Mouse (Mus musculus) induced T-regulatory cell, adult 2 months (primary cell): ENCODE measurements around the gene Nlrp4c.
A peak's percentile ranks its signal among the peaks of the same experiment; 100 is the strongest.
"Not testable (repeated sequence)": the region's sequence is repeated elsewhere in the genome, so short reads cannot be mapped to it uniquely, and the experiment has no call there.

ENCODE experiments used
- DNase-seq: peaks from one replicate; pipeline ENCODE4 v3.0.0-alpha.2; 2012; ENCODE audit warnings: low read depth

The Nlrp4c gene

DNA sequence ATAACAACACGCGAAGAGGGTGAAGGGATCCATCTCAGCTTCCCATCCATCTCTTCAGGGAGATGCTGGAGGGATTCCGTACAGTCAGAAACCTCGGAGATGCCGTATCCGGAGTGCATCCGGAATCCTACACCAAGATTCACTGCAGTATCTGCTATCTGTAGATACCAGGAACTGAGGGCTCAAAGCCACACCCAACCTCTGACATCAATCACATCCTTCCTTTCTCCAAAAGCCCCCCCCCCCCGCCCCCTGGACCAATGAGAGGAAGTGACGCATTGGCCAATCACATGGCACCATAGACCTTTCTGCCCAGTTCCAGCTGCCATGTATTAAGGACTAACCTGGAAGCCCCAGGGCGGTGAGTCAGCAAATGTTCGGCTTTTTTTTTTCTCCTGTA lies at the start of gene Nlrp4c:
Gene Nlrp4c, plus strand, starts transcription at position 301 of the 400 bp plus-strand sequence.
- no peak for DNase-seq

DNA sequence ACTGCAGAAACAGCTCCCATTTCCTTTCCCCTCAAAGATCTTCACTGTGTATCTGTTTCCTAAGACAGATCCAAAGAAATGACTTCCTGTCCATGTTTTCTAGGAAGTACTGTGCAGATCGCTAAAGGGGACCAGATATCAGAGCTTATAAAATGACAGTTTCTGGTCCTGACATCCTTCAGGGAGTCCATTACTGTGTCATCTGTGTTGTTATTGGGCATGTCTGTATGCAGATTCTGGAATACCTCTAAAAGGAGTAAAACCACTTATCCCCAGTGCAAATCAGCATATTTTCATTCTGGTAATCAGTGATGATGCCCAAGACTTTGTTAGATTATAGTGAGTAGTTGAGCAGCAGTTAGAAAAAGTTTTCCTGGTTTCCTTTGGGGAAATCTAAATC lies 34.1 kb upstream of the Nlrp4c start, which contains the start of gene Vmn1r65:
Gene Vmn1r65, minus strand, starts transcription at position 101 of the 400 bp plus-strand sequence.
- DNase-seq: no peak

DNA sequence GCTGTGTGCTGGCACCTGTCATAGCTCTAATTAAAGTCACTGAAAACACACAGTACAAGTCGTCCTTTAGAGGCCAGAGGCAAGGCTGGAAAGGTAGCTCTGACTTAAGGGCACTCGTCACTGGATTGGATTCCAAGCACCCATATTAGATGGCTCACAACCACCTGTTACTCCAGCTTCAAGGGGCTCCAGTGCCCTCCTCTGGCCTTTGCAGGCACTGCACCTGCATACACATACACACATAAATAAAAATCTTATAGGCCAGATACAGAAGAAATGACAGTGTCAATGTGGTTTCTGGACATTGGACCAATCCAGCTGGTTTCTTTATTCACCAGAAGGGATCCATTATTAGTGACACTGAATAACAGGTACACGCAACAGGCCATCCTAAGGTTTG lies 74.5 kb downstream of the Nlrp4c start:
- peak; percentile 11 for DNase-seq

DNA sequence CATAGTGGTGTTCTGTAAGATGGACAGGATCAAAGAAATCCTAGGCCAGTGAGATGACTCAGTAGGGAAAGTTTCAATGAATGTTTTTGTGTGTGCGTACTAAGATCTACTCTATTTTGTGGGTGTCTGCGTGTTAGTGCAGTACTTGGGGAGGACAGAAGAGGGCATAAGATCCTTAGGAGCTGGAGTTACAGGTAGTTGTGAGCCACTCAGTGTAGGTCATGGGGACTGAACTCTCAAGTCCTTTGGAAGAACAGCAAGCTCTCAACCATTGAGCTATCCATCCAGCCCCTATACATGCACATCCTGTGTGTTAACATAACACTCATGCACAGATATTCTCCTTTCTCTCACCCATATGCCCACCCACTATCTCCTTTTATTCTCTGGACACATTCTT lies 75.1 kb downstream of the Nlrp4c start:
- peak; percentile 17 for DNase-seq

DNA sequence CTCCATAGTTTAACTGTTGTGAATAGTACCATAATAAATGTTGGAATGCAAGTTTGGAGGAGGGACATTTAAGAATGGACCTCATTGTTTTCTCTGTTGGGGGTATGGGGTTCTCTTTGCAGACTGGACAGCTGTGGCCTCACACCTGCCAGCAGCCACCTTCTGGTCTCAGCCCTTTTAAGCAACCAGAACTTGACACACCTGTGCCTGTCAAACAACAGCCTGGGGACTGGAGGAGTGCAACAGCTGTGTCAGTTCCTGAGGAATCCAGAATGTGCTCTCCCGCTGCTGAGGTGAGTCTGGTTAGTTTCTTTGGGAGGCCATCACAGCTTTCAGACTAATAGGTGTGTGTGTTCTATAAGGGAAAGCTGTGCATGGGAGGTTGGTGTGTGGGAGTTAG lies 76.2 kb downstream of the Nlrp4c start:
- DNase-seq: not testable (repeated sequence)

DNA sequence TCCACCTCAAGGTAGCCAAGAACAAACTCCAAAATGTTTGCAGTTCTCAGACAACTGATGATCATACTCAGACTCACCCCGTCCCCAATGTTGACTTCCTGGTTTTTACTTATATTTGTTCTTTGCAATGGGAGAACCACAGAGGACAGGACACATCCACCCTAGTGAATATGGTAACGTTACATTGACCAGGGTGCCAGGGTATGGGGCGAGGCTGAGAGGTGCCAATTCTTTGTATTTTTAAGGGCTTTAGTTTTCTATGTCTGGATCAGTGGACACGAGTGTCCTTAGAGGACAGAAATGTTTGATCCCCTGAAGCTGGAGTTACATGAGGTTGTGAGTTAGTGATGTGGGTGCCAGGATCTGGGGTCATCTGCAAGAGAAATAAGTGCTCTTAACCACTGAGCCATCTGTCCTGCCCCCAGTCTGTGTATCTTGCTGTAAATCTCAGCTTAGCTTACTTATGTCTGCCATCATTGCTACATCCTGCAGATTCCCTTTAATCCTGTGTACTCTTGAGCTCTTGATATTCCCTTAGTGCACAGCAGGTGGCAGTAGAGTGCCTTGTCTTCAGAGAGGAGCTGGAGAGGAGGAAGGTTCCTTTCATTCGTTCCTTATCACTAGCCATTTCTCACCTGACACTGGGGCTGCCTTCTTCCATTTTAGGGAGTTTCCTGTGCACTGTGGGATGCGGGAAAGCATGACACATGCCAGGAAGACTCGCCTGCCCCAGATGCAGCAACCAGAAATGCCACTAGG lies 81.9 kb downstream of the Nlrp4c start:
- DNase-seq: peak; percentile 91

DNA sequence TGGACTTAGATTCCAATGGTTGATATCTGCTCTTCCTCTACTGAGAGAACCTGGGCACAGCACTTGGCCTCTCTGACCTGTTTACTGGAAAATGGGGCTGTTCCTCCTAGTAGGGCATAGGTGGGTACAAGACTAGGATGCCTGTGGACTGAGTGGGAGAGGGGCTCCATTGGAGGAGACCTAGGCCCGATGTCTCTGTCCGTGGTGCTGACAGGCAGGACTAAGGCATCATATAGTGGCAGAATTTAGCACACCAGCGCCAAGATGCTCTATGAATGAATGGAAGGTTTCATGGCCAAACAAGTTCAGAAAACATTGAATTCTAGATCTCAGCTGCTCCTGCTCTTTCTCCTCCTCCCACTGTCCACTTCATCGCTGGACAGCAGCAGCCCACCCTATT lies 85.4 kb downstream of the Nlrp4c start:
- DNase-seq: no peak

DNA sequence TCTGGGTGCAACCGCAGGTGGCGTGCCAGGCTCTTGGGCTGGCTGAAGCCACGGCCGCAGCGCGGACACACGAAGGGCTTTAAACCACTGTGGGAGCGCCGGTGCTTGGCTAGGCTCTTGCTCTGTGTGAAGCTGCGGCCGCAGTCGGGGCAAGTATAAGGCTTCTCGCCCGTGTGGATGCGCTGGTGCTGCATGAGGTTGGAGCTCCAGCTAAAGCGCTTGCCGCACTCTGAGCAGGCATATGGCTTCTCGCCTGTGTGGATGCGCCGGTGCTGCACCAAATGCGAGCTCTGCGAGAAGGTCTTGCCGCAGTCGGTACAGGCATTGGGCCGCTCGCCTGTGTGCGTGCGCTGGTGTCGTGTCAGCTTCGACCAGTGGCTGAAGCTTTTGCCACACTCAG lies 87.7 kb downstream of the Nlrp4c start:
- DNase-seq: no peak

DNA sequence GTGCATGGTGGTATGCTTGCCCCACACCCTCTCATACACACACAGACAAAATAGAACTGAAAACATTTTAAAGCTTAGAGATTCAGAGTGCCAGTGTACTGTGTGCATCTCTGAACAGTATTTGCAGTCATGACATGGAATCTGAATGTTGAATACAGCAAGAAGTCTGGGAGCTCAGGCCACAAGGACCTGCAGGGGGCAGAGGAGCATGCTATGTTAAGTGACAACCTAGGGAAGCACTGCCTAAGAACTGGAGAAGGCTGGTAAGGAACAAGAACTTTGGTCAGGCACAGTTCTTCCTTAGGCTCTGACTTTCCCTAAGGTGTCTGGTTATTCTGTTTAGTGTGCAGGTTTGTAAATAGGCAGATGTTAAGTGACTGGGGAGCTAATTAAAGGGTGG lies 91.5 kb downstream of the Nlrp4c start:
- no peak for DNase-seq

DNA sequence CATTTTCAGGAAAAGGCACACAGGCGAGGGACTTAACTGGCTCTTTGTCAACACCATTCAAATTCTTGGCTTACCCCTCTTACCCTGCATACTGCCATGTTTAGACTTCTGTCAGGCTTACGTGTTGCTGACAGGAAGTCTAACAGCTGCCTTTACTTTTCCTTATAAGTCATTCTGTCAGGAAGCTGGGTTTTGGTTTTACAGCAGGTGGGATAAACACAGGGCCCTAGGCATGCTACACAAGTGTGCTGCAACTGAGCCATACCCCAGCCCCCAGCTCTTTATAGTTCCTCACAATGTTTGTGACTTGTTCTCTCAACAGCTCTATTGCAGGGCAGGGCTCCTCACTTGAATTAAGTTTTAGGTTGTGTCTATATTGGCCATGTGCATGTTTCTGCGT lies 94.3 kb downstream of the Nlrp4c start:
- DNase-seq: no peak

DNA sequence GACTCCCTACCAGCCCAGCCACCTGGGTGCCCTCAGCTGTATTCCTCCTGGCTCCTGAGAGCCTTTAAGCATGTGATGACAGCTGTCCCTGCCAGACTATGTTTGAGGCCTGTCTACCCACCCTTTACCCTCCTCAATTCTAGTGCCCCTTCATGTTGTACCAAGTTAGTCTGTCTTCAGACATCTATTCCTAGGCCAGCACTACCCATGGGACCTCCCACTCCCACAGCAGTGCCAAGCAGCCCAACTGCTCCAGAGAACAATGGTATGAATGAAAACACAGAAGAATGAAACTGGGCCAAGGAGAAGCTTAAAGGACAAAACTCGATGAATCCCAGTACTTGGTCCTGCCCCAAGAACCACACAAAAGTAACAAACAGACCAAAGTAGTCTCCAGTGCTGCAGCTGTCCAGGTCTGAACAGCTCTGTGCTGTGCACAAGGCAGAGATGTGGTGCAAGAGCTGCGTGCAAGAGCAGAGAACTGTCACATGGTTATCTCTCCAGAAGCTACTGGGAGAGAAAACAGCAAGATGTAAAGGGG lies 99.1 kb downstream of the Nlrp4c start:
- DNase-seq: no peak

DNA sequence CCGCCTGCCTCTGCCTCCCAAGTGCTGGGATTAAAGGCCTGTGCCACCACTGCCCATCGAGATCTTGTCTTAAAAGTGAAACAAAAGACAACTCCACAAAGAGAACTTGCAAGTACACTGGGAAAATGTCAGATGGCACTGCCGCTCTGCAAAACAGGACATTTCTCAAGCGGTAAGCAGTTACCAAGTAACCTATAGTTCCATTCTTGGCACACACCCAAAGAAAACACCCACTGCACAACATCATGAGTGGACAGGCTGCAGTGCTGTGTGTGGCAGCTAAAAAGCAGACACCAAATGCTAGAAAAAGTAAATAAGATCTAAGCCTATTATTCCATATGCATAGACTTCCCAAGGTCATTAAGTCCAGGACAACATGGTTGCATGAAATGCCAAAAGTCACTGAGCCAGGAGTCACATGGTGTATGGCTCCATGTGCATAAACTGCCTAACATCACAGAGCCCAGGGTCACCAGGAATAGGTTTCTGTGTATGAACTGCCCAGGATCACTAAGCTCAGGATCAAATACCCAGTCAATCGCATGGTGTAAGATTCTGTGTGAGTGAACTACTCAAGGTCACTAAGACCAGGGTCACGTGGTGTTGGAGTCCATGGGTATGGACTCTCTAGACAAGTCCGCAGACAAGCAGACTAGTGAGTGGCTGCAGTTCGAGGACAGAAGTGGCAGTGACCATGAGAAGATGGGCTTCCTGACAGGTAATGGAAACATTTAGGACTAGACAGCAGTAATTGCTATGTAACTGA lies 100.6 kb downstream of the Nlrp4c start:
- no peak for DNase-seq

DNA sequence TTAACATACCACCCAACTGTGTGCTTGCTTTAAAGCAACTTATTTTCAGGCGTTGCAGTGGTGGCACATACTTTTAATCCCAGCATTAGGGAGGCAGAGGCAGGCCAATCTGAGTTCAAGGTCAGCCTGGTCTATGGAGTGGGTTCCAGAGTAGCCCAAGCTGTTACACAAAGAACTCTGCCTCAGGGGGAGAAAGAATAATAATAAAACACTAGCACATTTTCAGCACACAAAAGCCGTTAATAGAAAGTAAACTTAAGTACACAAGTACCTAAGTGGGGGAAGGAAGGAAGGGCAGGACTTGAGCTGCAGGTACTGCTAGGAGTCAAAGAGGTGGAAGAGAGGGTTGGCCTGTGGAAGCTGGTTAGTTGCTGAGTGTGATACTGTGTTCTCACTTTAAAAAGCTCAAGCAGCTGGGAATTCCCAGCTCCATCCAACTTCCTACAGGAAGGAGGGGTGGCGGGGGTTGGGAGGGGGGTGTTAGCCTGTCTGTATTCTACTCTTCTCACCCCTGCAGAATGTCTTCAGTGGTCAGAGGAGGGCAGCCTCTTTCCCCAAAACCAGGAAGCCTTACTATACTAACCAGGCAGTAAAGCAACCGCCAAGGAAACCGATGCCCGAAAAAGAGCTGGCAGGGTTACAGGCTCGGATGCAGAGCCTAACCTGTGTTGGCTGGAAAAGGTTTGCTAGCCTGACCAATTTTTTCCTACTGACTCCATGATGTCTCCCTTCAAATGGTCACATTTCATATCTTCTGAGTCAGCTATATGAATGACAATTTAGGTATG lies 101.4 kb downstream of the Nlrp4c start:
- no peak for DNase-seq

DNA sequence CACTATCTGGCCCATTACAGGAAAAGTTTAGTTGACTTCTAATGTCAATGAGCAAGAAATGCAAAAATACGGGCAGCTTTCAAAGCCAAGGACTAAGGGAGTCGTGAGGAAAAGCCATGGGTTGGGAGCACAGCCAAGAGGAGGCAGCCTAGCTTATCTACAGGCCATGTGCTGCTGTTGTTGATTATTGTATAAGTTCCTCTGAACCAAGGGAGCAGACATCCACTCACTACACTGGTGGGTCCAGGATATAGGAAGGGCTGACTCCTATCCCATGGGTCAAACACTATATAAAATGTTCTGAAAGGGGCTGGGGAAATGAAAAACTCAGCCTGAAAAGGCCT lies 102.0 kb downstream of the Nlrp4c start:
- no peak for DNase-seq

DNA sequence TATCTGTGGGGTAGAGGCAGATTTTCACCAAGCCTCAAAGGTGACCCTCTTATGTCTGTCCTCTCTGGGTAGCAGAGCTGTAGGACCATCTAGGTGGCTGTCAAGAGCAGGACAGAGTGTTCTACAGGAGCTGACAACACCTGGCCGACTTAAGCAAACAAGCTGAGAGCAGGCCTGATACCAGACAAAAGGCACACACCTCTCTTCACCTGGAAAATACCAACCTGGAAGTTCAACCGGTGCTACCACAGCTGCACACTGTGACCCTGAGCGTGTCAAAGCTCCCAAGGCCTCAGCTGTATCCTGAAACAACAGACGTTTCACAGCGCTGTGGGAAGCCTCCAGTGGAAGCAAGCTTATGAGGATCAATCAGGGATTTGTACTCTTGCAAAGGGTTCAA lies 102.7 kb downstream of the Nlrp4c start:
- no peak for DNase-seq

DNA sequence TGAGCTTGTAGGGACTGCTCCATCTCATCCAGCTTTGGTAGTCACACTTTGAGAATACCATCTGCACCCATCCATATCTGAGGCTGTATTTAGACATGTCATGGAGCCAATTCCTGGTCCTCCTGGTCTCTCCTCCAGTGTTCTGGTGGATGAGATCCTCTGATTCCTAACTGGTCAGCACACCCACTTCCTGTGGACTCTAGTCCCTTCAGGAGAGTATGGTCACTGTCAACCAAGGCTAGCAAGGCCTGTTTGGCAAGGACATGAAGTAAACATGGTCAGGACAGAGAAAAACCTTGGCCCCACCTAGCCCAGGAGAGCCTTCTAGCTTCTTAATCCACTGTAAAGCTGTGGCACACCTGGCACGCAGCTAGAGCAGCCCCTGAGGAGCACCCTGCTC lies 106.3 kb downstream of the Nlrp4c start:
- no peak for DNase-seq

DNA sequence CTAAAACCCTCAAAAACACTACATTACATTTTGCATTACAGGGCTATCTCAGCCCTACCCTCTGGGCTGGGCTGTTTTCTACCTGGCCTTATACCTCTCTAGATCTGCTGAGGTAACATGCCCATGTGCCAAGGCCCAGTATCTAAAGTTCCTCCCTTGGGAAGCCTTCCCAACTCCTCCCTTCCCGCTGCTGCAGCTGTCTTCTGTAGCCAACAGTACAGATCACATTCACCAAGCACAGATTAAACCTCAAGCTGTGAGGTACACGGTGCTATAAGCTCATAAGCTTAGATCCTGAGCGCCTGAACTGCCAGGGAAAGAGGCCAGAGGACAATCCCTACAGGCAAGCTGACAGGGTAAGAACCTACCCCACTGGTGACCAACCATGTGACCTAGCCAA lies 107.1 kb downstream of the Nlrp4c start:
- DNase-seq: no peak

DNA sequence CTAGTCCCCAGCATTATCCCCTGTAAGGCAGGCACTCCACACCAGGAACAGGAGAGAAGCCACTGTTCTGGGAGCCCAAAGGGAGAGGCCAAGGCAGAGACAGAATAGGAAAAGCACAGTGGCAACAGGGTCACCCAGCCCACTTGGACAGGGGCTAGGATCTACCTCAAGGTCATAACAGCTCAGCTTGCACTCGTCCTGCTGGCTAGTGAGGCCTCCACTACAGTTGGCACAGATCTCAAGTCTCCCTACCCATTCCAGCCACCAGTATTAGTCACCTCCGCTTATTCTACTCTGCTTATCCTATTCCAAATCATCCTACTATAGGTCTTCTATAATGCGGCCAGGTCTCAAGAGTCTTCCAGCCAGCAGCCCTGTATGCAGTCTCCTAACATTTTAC lies 108.2 kb downstream of the Nlrp4c start:
- no peak for DNase-seq

DNA sequence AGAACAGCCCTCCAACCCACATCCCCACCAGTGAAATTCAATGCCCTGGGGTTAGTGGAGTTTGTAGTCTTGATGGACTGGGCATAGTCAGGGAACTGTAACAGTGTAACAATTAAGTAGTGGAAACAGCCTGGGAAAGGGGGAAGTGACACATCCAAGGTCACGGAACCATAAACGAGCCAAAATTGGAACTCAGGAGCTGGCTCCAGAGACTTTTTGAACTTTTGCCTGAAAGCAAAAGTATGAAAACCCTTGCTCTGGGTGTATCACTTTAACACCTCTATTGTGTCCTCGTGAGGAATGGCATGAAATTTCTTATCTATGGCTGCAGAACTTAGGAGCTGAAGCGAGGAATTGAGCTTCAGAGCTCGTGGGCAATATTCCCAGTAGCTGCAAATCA lies 109.2 kb downstream of the Nlrp4c start:
- no peak for DNase-seq
